Mouse (Mus musculus): ENCODE results near the gene Strn. TPM values are rescaled to one million over a fixed set of nuclear protein-coding genes. Genes with fewer than 3 reads are reported as not detected.

Gene Strn
- total RNA-seq (2021): 10 to 100 TPM; 32.3 to 33.2 TPM
- long read RNA-seq, experiment 1, full-length matches to known transcripts: 1 of 3 reads
- long read RNA-seq, experiment 1, partial matches to known transcripts: 0 of 3 reads
- long read RNA-seq, experiment 1, other reads (novel, unspliced or antisense): 2 of 3 reads
- long read RNA-seq, experiment 2, full-length matches to known transcripts: 8 of 12 reads
- long read RNA-seq, experiment 2, partial matches to known transcripts: 0 of 12 reads
- long read RNA-seq, experiment 2, other reads (novel, unspliced or antisense): 4 of 12 reads

GRCm38 (mm10) chr17:78737096-78737495 is at the start of gene Strn:
Gene Strn, minus strand, starts transcription at chr17:78737196.
- no peak for DNase-seq (ENCODE audit: low spot score in 2 of 2)

- no peak for DNase-seq (ENCODE audit: low spot score in 2 of 2)
Measured at GRCm38 (mm10) chr17:78778765-78779164, 41.8 kb upstream of the Strn start.

GRCm38 (mm10) chr17:78772317-78772716 is 35.3 kb upstream of the Strn start:
- no peak for DNase-seq (ENCODE audit: low spot score in 2 of 2)

- DNase-seq (ENCODE audit: low spot score in 2 of 2): no peak
Measured at GRCm38 (mm10) chr17:78770932-78771331, 33.9 kb upstream of the Strn start.

- no peak for DNase-seq (ENCODE audit: low spot score in 2 of 2)
Measured at GRCm38 (mm10) chr17:78769341-78769740, 32.3 kb upstream of the Strn start.

- DNase-seq (ENCODE audit: low spot score in 2 of 2): no peak
Measured at GRCm38 (mm10) chr17:78768937-78769336, 31.9 kb upstream of the Strn start.

GRCm38 (mm10) chr17:78767546-78767945 is 30.6 kb upstream of the Strn start:
- DNase-seq (ENCODE audit: low spot score in 2 of 2): no peak

GRCm38 (mm10) chr17:78766084-78766483 is 29.1 kb upstream of the Strn start:
- DNase-seq (ENCODE audit: low spot score in 2 of 2): no peak

GRCm38 (mm10) chr17:78763272-78763671 is 26.3 kb upstream of the Strn start:
- DNase-seq (ENCODE audit: low spot score in 2 of 2): no peak

- no peak for DNase-seq (ENCODE audit: low spot score in 2 of 2)
Measured at GRCm38 (mm10) chr17:78752938-78753655, 16.1 kb upstream of the Strn start.

- no peak for DNase-seq (ENCODE audit: low spot score in 2 of 2)
Measured at GRCm38 (mm10) chr17:78752064-78752463, 15.1 kb upstream of the Strn start.

GRCm38 (mm10) chr17:78748440-78748839 is 11.4 kb upstream of the Strn start:
- no peak for DNase-seq (ENCODE audit: low spot score in 2 of 2)

GRCm38 (mm10) chr17:78738416-78738815 is 1.4 kb upstream of the Strn start:
- DNase-seq (ENCODE audit: low spot score in 2 of 2): no peak

GRCm38 (mm10) chr17:78737771-78738170 is 775 bp upstream of the Strn start:
- DNase-seq (ENCODE audit: low spot score in 2 of 2): no peak

GRCm38 (mm10) chr17:78736473-78736988 is 465 bp downstream of the Strn start:
- peak; percentile 98 for DNase-seq (ENCODE audit: low spot score in 2 of 2)

- DNase-seq (ENCODE audit: low spot score in 2 of 2): no peak
Measured at GRCm38 (mm10) chr17:78735731-78736472, 1.1 kb downstream of the Strn start.

GRCm38 (mm10) chr17:78734806-78735205 is 2.2 kb downstream of the Strn start:
- no peak for DNase-seq (ENCODE audit: low spot score in 2 of 2)

GRCm38 (mm10) chr17:78732056-78732455 is 4.9 kb downstream of the Strn start:
- DNase-seq (ENCODE audit: low spot score in 2 of 2): no peak

GRCm38 (mm10) chr17:78726746-78727449 is 10.1 kb downstream of the Strn start:
- DNase-seq (ENCODE audit: low spot score in 2 of 2): no peak

- DNase-seq (ENCODE audit: low spot score in 2 of 2): no peak
Measured at GRCm38 (mm10) chr17:78724461-78725055, 12.4 kb downstream of the Strn start.

GRCm38 (mm10) chr17:78721690-78722089 is 15.3 kb downstream of the Strn start:
- no peak for DNase-seq (ENCODE audit: low spot score in 2 of 2)
